Mouse (Mus musculus) cerebellum, adult 9-11 months (tissue): ENCODE data around the gene Anxa2.

Source experiments
- DNase-seq: peaks from one replicate; pipeline ENCODE4 v3.0.0; 2022

Anxa2 gene

GRCm38 (mm10) chr9:69514206-69514605, 60.8 kb downstream of the Anxa2 start:
- DNase-seq, result no peak

DNA sequence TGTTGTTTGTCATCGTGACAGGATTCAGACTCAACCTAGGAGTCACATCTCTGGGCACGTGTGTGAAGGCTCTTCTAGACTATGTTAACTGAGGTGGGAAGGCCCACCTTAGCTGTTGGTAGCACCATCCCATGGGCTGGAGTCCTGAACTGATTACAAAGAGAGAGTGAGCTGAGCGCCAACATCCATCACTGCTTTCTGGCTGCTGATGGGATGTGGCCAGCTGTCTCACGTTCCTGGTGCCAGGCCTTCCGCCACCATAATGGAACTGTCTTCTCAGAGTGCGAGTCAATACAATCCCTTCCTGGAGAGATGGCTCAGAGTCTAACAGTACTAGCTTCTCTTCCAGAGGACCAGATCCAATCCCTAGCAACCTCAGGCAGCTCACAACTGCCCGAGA, 62.0 kb downstream of the Anxa2 start:
- DNase-seq, result no peak

DNA sequence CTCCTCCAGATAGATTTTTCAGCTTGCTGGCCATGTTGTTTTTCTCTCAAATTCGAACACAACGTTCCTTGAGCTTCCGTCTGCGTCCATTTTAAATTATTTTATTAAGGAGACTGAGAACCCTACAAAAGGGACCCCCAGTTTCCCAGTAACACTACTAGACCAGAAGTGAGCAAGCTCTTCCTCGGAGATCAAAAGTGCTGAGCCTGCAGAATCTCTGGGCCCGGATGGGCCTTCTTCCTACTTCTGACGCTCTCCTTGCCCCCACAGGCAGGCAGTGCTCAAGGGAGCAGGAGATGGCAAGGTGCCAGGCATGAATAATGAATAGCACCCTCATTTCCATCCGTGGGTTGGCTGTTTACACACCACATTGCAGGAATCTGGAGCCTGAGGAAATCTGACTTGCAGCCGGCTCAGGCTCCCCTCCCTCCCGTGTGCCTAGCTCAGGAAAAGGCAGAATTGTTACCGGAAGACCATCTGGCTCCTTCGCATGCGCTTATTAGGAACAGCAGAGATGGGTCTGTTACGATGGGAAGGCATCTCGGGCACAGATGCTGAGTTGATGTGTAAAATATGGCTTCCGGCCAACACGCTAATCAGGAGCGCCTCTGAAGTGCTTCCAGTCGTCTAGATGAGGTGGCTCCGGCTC, 64.1 kb downstream of the Anxa2 start:
- DNase-seq, result no peak
